Mouse (Mus musculus): ENCODE results near the gene Efemp2.

DNA sequence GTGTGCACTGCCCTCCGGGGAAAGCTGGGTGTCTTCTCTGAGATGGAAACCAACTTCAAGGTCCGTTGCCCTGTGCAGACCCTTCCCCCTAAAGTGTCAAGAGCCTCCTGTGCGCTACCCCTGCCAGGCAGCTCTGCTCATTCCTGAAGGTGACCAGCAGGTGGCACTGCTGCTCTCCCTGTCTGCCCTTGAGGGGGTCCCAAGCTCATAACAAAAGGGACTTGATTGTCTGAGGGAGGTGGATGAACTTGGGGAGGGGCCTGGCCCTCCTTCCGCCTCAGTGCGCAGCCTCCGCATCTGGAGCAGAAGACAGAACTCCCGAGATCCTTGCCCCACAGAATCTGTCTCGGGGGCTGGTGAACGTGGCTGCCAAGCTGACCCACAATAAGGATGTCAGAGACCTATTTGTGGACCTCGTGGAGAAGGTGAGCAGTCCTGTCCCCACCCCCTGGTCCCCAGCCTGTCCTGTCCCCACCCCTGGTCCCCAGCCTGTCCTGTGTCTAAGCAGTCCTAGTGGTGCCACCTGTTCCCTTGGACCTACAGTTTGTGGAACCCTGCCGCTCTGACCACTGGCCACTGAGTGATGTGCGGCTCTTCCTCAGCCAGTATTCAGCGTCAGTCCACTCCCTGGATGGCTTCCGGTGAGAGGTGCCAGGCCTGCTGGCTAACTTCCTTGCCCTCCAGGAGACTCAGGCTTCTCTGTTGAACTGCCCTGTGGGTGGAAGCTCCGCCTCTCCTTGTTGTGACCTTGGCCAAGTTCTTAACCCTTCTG is 9.8 kb upstream of the Efemp2 start:
- TF ChIP-seq CTCF (IDR thresholded peaks at IDR 0.05), result peak; percentile 95
- TF ChIP-seq EP300 (IDR thresholded peaks at IDR 0.05), result no peak

Measured in lung, postnatal 0 days (tissue).